Mouse (Mus musculus) forebrain, embryonic 15.5 days (tissue): ENCODE data around the gene Msrb1. TPM values are rescaled to one million over a fixed set of nuclear protein-coding genes. Genes with fewer than 3 reads are reported as not detected.

Source experiments
- polyA plus RNA-seq: library from polyadenylated mRNA; unstranded; fragments of >200 nt; fragmentation: Nextera tagmentation; extraction: Ambion mirVana; gene quantifications from 2 replicates; pipeline ENCODE4 v1.2.1, GENCODE M21; 2015

The Msrb1 gene
- polyA plus RNA-seq, 1 experiment from 2014 or later = 20.5 TPM

Other genes with a start within 250 kb of the Msrb1 start
- 25.6 and 26.4 TPM in 2 replicates for gene Caskin1, start 248.0 kb upstream of the Msrb1 start, polyA plus RNA-seq
- 107 and 112 TPM in 2 replicates for gene Traf7, start 208.7 kb upstream of the Msrb1 start, polyA plus RNA-seq
- 5.7 and 6.6 TPM in 2 replicates for gene Rab26, start 202.4 kb upstream of the Msrb1 start, polyA plus RNA-seq
- 17.1 and 22.9 TPM in 2 replicates for gene Pkd1, start 186.8 kb upstream of the Msrb1 start, polyA plus RNA-seq
- 68.7 and 75.6 TPM in 2 replicates for gene Tsc2, start 104.0 kb upstream of the Msrb1 start, polyA plus RNA-seq
- gene Nthl1, start 104.0 kb upstream of the Msrb1 start, polyA plus RNA-seq = 12.5 and 12.7 TPM in 2 replicates
- 26.7 and 27.6 TPM in 2 replicates for gene Slc9a3r2, start 86.3 kb upstream of the Msrb1 start, polyA plus RNA-seq
- not detected in 2 replicates for gene Npw, start 78.2 kb upstream of the Msrb1 start, polyA plus RNA-seq
- 19.1 and 20.9 TPM in 2 replicates for gene Zfp598, start 67.0 kb upstream of the Msrb1 start, polyA plus RNA-seq
- gene Syngr3, start 46.7 kb upstream of the Msrb1 start, polyA plus RNA-seq = 134 and 145 TPM in 2 replicates
- gene Gfer, start 40.5 kb upstream of the Msrb1 start, polyA plus RNA-seq = 38.7 TPM in 2 replicates
- gene Noxo1, start 40.4 kb upstream of the Msrb1 start, polyA plus RNA-seq = 1.4 and 2.0 TPM in 2 replicates
- 79.5 and 83.9 TPM in 2 replicates for gene Tbl3, start 29.0 kb upstream of the Msrb1 start, polyA plus RNA-seq
- not detected in 2 replicates for gene Rnf151, start 18.6 kb upstream of the Msrb1 start, polyA plus RNA-seq
- gene Rps2, start 18.5 kb upstream of the Msrb1 start, polyA plus RNA-seq = 816 and 846 TPM in 2 replicates
- gene Ndufb10, start 12.2 kb upstream of the Msrb1 start, polyA plus RNA-seq = 249 and 261 TPM in 2 replicates
- not detected in 2 replicates for gene Rpl3l, start 8.8 kb upstream of the Msrb1 start, polyA plus RNA-seq
- not detected in 2 replicates for gene Hs3st6, start 16.3 kb downstream of the Msrb1 start, polyA plus RNA-seq
- gene Meiob, start 67.6 kb downstream of the Msrb1 start, polyA plus RNA-seq = not detected in 2 replicates
- gene Hagh, start 103.5 kb downstream of the Msrb1 start, polyA plus RNA-seq = 45.1 and 45.7 TPM in 2 replicates
- 16.0 and 16.8 TPM in 2 replicates for gene Fahd1, start 113.7 kb downstream of the Msrb1 start, polyA plus RNA-seq
- 0.11 TPM in 1 of 2 replicates, not detected in the other for gene Igfals, start 129.4 kb downstream of the Msrb1 start, polyA plus RNA-seq
- 73.2 and 74.2 TPM in 2 replicates for gene Nubp2, start 149.7 kb downstream of the Msrb1 start, polyA plus RNA-seq
- gene Spsb3, start 150.0 kb downstream of the Msrb1 start, polyA plus RNA-seq = 81.5 and 82.5 TPM in 2 replicates
- 32.8 and 34.6 TPM in 2 replicates for gene Eme2, start 158.4 kb downstream of the Msrb1 start, polyA plus RNA-seq
- gene Mrps34, start 158.5 kb downstream of the Msrb1 start, polyA plus RNA-seq = 77.6 and 82.2 TPM in 2 replicates
- gene Nme3, start 159.9 kb downstream of the Msrb1 start, polyA plus RNA-seq = 69.6 and 72.6 TPM in 2 replicates
- gene Mapk8ip3, start 200.3 kb downstream of the Msrb1 start, polyA plus RNA-seq = 89.4 and 90.6 TPM in 2 replicates
- gene Jpt2, start 224.0 kb downstream of the Msrb1 start, polyA plus RNA-seq = 101 and 114 TPM in 2 replicates